Mouse (Mus musculus) splenic B cell, adult 2 months (primary cell): ENCODE data around the gene Camk2d.

Experiments
- DNase-seq: peaks from one replicate; pipeline ENCODE4 v3.0.0-alpha.2; 2011; ENCODE audit warnings: low read depth, low spot score
- H3K27me3 ChIP-seq: 2 replicates; pipeline ENCODE4 v1.6.1; 2012; ENCODE audit warnings: mild to moderate bottlenecking, low read length, moderate library complexity, mixed read lengths; ENCODE audit not compliant: control insufficient read depth, poor library complexity, insufficient read depth, severe bottlenecking
- H3K36me3 ChIP-seq: 2 replicates; pipeline ENCODE4 v1.6.1; 2012; ENCODE audit warnings: mild to moderate bottlenecking, low read length, moderate library complexity, mixed read lengths; ENCODE audit not compliant: control insufficient read depth, poor library complexity, insufficient read depth, severe bottlenecking

Gene Camk2d

GRCm38 (mm10) chr3:126834641-126835167 is 238.6 kb downstream of the Camk2d start:
- no peak for DNase-seq
- no peaks in the 10 kb centered on the region for H3K27me3 ChIP-seq
- H3K36me3 ChIP-seq, result peaks cover 4% of the 10 kb centered on the region

- no peak for DNase-seq
- H3K36me3 ChIP-seq, result peaks cover 15% of the 10 kb centered on the region
- no peaks in the 10 kb centered on the region for H3K27me3 ChIP-seq
Measured at GRCm38 (mm10) chr3:126842780-126843179, 246.7 kb downstream of the Camk2d start.

- Histone ChIP-seq H3K27me3 (no peaks in the 10 kb centered on the region), H3K36me3 (peaks cover 11% of the 10 kb centered on the region; the same call in 1 of the 2 replicates)
- no peak for DNase-seq
Measured at GRCm38 (mm10) chr3:126844809-126845208, 248.7 kb downstream of the Camk2d start.

GRCm38 (mm10) chr3:126848081-126848480 is 252.0 kb downstream of the Camk2d start:
- DNase-seq, result no peak
- Histone ChIP-seq H3K27me3 (no peaks in the 10 kb centered on the region), H3K36me3 (0 out of 2 replicates have a peak, but pooled peaks cover 3% of the 10 kb centered on the region)

- no peak for DNase-seq
- H3K36me3 ChIP-seq, result no peaks in the 10 kb centered on the region
- H3K27me3 ChIP-seq, result no peaks in the 10 kb centered on the region
Measured at GRCm38 (mm10) chr3:126860442-126860841, 264.3 kb downstream of the Camk2d start.

- H3K27me3 ChIP-seq, result no peaks in the 10 kb centered on the region
- no peak for DNase-seq
- no peaks in the 10 kb centered on the region for H3K36me3 ChIP-seq
Measured at GRCm38 (mm10) chr3:126869561-126869960, 273.5 kb downstream of the Camk2d start.

- H3K27me3 ChIP-seq, result no peaks in the 10 kb centered on the region
Measured at GRCm38 (mm10) chr3:126870688-126871087, 274.6 kb downstream of the Camk2d start.

GRCm38 (mm10) chr3:126878233-126878632 is 282.1 kb downstream of the Camk2d start:
- no peaks in the 10 kb centered on the region for H3K36me3 ChIP-seq
- no peak for DNase-seq
- H3K27me3 ChIP-seq, result no peaks in the 10 kb centered on the region

More at GRCm38 (mm10) chr3:126870688-126871087, 274.6 kb downstream of the Camk2d start:
- no peaks in the 10 kb centered on the region for H3K36me3 ChIP-seq
- DNase-seq, result no peak

GRCm38 (mm10) chr3:126886090-126886489 is 290.0 kb downstream of the Camk2d start:
- Histone ChIP-seq H3K36me3 (no peaks in the 10 kb centered on the region), H3K27me3 (no peaks in the 10 kb centered on the region)
- DNase-seq, result no peak

- no peak for DNase-seq
- no peaks in the 10 kb centered on the region for H3K36me3 ChIP-seq
- H3K27me3 ChIP-seq, result no peaks in the 10 kb centered on the region
Measured at GRCm38 (mm10) chr3:126886644-126887043, 290.5 kb downstream of the Camk2d start.
